Mouse (Mus musculus) heart, postnatal 0 days (tissue): ENCODE results near the gene Ube2e3.

Experiments
- CTCF ChIP-seq: IDR thresholded peaks from 2 replicates; pipeline ENCODE4 v1.5.1; 2016; ENCODE audit warnings: antibody characterized with exemption, control low read depth, low read depth
- EP300 ChIP-seq: IDR thresholded peaks from 2 replicates; pipeline ENCODE4 v1.6.1; 2016; ENCODE audit warnings: antibody characterized with exemption, low read depth

DNA sequence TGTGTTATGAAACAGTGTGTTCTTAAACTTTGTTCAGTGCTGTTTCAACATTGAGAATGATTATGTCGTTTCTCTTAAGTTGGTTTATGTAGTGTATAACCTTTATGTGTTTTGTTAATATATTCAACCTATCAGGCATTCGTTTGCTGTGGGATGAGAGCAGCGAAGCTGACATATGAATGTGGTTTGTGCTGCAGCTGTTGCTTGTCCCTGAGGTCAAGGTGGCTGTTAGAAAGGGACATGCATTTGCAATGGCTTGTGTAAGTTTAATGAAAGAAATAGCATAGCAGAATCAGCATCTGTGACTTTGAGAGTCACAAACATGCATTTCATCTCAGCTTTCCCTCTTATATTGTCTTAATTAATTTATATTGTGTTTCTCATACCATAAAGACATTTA, 20.3 kb downstream of the Ube2e3 start:
- TF ChIP-seq CTCF = no peak
- TF ChIP-seq EP300 = no peak
